Mouse (Mus musculus) midbrain, embryonic 11.5 days (tissue): ENCODE results near the gene BC024978. TPM values are rescaled to one million over a fixed set of nuclear protein-coding genes. Genes with fewer than 3 reads are reported as not detected.

ENCODE experiments used
- ATAC-seq: fragments of 200-750 bp; cut with Nextera tagmentation; 2 replicates; pipeline ENCODE4 v1.8.0; 2017; ENCODE audit warnings: moderate TSS enrichment, moderate library complexity; ENCODE audit not compliant: low FRiP score
- DNase-seq: peaks from one replicate; pipeline ENCODE4 v3.0.0; 2015; ENCODE audit warnings: low spot score; ENCODE audit errors: missing footprints
- H3K27ac ChIP-seq: fragments of 300-500 bp; sonication (generic); 2 replicates; pipeline ENCODE4 v1.5.1; 2014; ENCODE audit warnings: low read depth, low read length
- H3K27me3 ChIP-seq: fragments of 300-500 bp; sonication (generic); 2 replicates; pipeline ENCODE4 v1.6.1; 2014; ENCODE audit warnings: mild to moderate bottlenecking, low read length, moderate library complexity, mixed read lengths; ENCODE audit not compliant: control insufficient read depth, insufficient read depth
- H3K36me3 ChIP-seq: fragments of 300-500 bp; sonication (generic); 2 replicates; pipeline ENCODE4 v1.6.1; 2014; ENCODE audit warnings: mild to moderate bottlenecking, low read length, moderate library complexity, mixed read lengths; ENCODE audit not compliant: control insufficient read depth, insufficient read depth
- H3K4me1 ChIP-seq: fragments of 300-500 bp; sonication (generic); 2 replicates; pipeline ENCODE4 v1.6.1; 2014; ENCODE audit warnings: low read length; ENCODE audit not compliant: control insufficient read depth, insufficient read depth
- H3K4me2 ChIP-seq: fragments of 300-500 bp; sonication (generic); 2 replicates; pipeline ENCODE4 v1.6.1; 2014; ENCODE audit warnings: mild to moderate bottlenecking, moderate library complexity
- H3K4me3 ChIP-seq: fragments of 300-500 bp; sonication (generic); 2 replicates; pipeline ENCODE4 v1.5.1; 2014; ENCODE audit warnings: low read depth, low read length
- H3K9ac ChIP-seq: fragments of 300-500 bp; sonication (generic); 2 replicates; pipeline ENCODE4 v1.6.1; 2014; ENCODE audit warnings: low read length
- H3K9me3 ChIP-seq: fragments of 300-500 bp; sonication (generic); 2 replicates; pipeline ENCODE4 v1.6.1; 2016; ENCODE audit warnings: low read length; ENCODE audit not compliant: control insufficient read depth
- WGBS: fragments of 180-500 bp; shearing (Covaris S2); extraction: QIAGEN DNeasy Blood & Tissue Kit; methylation state at CpG from one replicate; pipeline ENCODE4 v1.1.7; 2014; 5-methylcytosine and 5-hydroxymethylcytosine counted together
- polyA plus RNA-seq: library from polyadenylated mRNA; unstranded; fragments of >200 nt; fragmentation: Nextera tagmentation; extraction: Ambion mirVana; gene quantifications from 2 replicates; pipeline ENCODE4 v1.2.1, GENCODE M21; 2014

BC024978 gene
- polyA plus RNA-seq, 1 experiment from 2014 or later = 4.0 TPM

GRCm38 (mm10) chr7:27198355-27198754, 2.8 kb downstream of the BC024978 start:
- H3K4me3 ChIP-seq = no peak overlapping the region
- no peak for ATAC-seq
- peaks cover 17% of the 10 kb centered on the region for H3K4me1 ChIP-seq
- H3K4me2 ChIP-seq = no peak overlapping the region
- H3K36me3 ChIP-seq = peaks cover 7% of the 10 kb centered on the region
- H3K27ac ChIP-seq = no peak overlapping the region
- H3K27me3 ChIP-seq = no peaks in the 10 kb centered on the region
- no peak overlapping the region for H3K9ac ChIP-seq
- H3K9me3 ChIP-seq = no peaks in the 10 kb centered on the region
- no peak for DNase-seq

- no peak overlapping the region for H3K4me2 ChIP-seq
- H3K27me3 ChIP-seq = no peaks in the 10 kb centered on the region
- DNase-seq (peak; percentile 23), ATAC-seq (no peak)
- no peak overlapping the region for H3K4me3 ChIP-seq
- H3K27ac ChIP-seq = no peak overlapping the region
- peaks cover 8% of the 10 kb centered on the region for H3K36me3 ChIP-seq
- 90% methylated on average over 8 of the region's 8 CpGs for WGBS
- H3K4me1 ChIP-seq = peaks cover 16% of the 10 kb centered on the region
- H3K9me3 ChIP-seq = no peaks in the 10 kb centered on the region
- no peak overlapping the region for H3K9ac ChIP-seq
Observed at GRCm38 (mm10) chr7:27198779-27199178, 3.2 kb downstream of the BC024978 start.

GRCm38 (mm10) chr7:27203730-27204449, 8.3 kb downstream of the BC024978 start:
- no peak overlapping the region for H3K9ac ChIP-seq
- no peak for ATAC-seq
- no peaks in the 10 kb centered on the region for H3K4me1 ChIP-seq
- DNase-seq = peak; percentile 28
- H3K9me3 ChIP-seq = no peaks in the 10 kb centered on the region
- H3K4me3 ChIP-seq = no peak overlapping the region
- H3K4me2 ChIP-seq = no peak overlapping the region
- H3K27ac ChIP-seq = no peak overlapping the region
- 95% methylated on average over 8 of the region's 8 CpGs for WGBS
- H3K36me3 ChIP-seq = peaks cover 15% of the 10 kb centered on the region
- no peaks in the 10 kb centered on the region for H3K27me3 ChIP-seq

DNA sequence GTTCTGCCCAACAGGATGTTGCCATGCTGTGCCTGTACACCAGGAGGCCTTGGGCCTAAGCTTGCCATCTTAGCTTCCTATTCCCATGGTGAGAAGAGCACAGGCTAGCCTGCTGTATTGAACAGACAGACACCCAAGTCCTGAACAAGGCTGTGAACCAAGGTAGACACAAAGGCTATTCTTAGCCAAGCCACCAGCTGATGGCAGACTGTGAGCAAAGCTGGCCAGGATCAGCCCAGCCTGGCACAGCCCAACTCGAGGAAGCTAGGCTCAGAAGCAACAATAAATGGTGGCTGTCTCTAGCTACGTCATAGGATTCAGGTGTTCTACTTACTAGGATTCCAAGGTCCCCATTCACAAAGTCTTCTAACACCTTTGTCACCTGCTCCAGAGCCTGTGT, 17.0 kb downstream of the BC024978 start:
- no peak overlapping the region for H3K4me3 ChIP-seq
- H3K27ac ChIP-seq = no peak overlapping the region
- no peaks in the 10 kb centered on the region for H3K4me1 ChIP-seq
- no peak overlapping the region for H3K9ac ChIP-seq
- H3K4me2 ChIP-seq = no peak overlapping the region
- ATAC-seq (no peak), DNase-seq (no peak)
- no peaks in the 10 kb centered on the region for H3K27me3 ChIP-seq
- WGBS = 88% methylated on average over 2 of the region's 2 CpGs
- no peaks in the 10 kb centered on the region for H3K9me3 ChIP-seq
- peaks cover 23% of the 10 kb centered on the region; the same call in 1 of the 2 replicates for H3K36me3 ChIP-seq

- Histone ChIP-seq H3K36me3 (0 out of 2 replicates have a peak, but pooled peaks cover 5% of the 10 kb centered on the region), H3K27ac (no peak overlapping the region), H3K27me3 (no peaks in the 10 kb centered on the region), H3K4me1 (no peaks in the 10 kb centered on the region), H3K4me3 (no peak overlapping the region), H3K4me2 (no peak overlapping the region), H3K9me3 (no peaks in the 10 kb centered on the region), H3K9ac (no peak overlapping the region)
- ATAC-seq = no peak
- DNase-seq = no peak
- 91% methylated on average over 7 of the region's 7 CpGs for whole genome bisulfite sequencing
Observed at GRCm38 (mm10) chr7:27218586-27218985, 23.0 kb downstream of the BC024978 start.

GRCm38 (mm10) chr7:27219937-27220336, 24.4 kb downstream of the BC024978 start:
- Histone ChIP-seq H3K4me1 (peaks cover 4% of the 10 kb centered on the region; the same call in 1 of the 2 replicates), H3K4me2 (no peak overlapping the region), H3K36me3 (0 out of 2 replicates have a peak, but pooled peaks cover 5% of the 10 kb centered on the region), H3K9me3 (no peaks in the 10 kb centered on the region), H3K9ac (no peak overlapping the region), H3K27me3 (no peaks in the 10 kb centered on the region), H3K4me3 (no peak overlapping the region), H3K27ac (no peak overlapping the region)
- DNase-seq (no peak), ATAC-seq (no peak)
- 80% methylated on average over 11 of the region's 11 CpGs for WGBS

GRCm38 (mm10) chr7:27221939-27222338, 26.4 kb downstream of the BC024978 start:
- WGBS = 89% methylated on average over 6 of the region's 6 CpGs
- DNase-seq (no peak), ATAC-seq (no peak)
- H3K4me1 ChIP-seq = peaks cover 21% of the 10 kb centered on the region
- H3K9me3 ChIP-seq = no peaks in the 10 kb centered on the region
- H3K4me3 ChIP-seq = no peak overlapping the region
- H3K9ac ChIP-seq = no peak overlapping the region
- H3K4me2 ChIP-seq = no peak overlapping the region
- H3K27ac ChIP-seq = no peak overlapping the region
- 0 out of 2 replicates have a peak, but pooled peaks cover 4% of the 10 kb centered on the region for H3K36me3 ChIP-seq
- no peaks in the 10 kb centered on the region for H3K27me3 ChIP-seq

GRCm38 (mm10) chr7:27222538-27222937, 27.0 kb downstream of the BC024978 start:
- Histone ChIP-seq H3K4me3 (no peak overlapping the region), H3K27ac (no peak overlapping the region), H3K4me2 (no peak overlapping the region), H3K27me3 (no peaks in the 10 kb centered on the region), H3K9ac (no peak overlapping the region), H3K36me3 (0 out of 2 replicates have a peak, but pooled peaks cover 2% of the 10 kb centered on the region), H3K4me1 (peaks cover 27% of the 10 kb centered on the region), H3K9me3 (no peaks in the 10 kb centered on the region)
- WGBS = 90% methylated on average over 1 of the region's 1 CpGs
- ATAC-seq = no peak
- no peak for DNase-seq

DNA sequence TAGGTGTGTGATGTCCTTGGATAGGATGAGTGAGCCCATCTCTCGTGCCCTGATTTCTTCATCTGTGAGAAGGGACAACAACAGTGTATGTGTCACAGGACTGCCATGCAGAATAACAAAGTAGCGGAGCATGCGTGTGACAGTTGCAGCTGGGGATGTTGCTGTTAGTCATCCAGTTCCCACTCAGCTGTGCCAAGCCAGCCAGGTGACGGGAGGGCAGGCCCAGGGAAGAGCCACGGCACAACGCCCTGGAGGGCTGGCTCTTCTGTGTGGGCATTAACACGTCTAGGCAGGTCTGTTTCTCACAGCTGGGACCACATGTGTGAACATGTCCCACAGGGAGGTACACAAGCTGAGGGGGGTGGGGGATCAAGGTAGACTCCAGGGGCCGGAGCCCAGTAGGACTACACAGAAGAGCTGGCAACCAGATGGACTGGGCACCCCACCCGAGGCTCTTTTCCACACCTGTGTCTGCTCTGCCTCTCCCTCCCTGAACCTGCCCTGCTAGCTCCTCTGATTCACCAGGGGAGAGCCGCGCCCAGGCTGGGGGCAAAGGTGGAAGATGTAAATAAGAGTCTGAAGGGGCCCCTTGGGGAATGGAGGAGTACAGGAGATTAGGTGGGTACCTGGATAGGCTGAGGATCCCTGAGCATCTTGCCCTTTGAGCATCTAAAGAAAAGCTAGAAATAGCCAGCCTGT, 29.4 kb downstream of the BC024978 start:
- Histone ChIP-seq H3K4me3 (no peak overlapping the region), H3K4me1 (peaks cover 28% of the 10 kb centered on the region), H3K27me3 (no peaks in the 10 kb centered on the region), H3K4me2 (no peak overlapping the region), H3K9me3 (no peaks in the 10 kb centered on the region), H3K36me3 (0 out of 2 replicates have a peak, but pooled peaks cover 2% of the 10 kb centered on the region), H3K27ac (no peak overlapping the region), H3K9ac (0 out of 2 replicates have a peak overlapping the region, but pooled peaks have one; percentile 21)
- no peak for ATAC-seq
- DNase-seq = no peak
- 80% methylated on average over 11 of the region's 11 CpGs for WGBS
